Mouse (Mus musculus) limb, embryonic 14.5 days (tissue): ENCODE measurements around the gene Papss2. TPM values are rescaled to one million over a fixed set of nuclear protein-coding genes. Genes with fewer than 3 reads are reported as not detected.

Source experiments
- ATAC-seq: fragments of 200-750 bp; cut with Nextera tagmentation; 2 replicates; pipeline ENCODE4 v1.8.0; 2017; ENCODE audit warnings: low read depth, moderate number of reproducible peaks, moderate TSS enrichment; ENCODE audit not compliant: low FRiP score
- DNase-seq: peaks from one replicate; pipeline ENCODE4 v3.0.0-alpha.2; 2015; ENCODE audit warnings: low spot score
- H3K27ac ChIP-seq: fragments of 300-500 bp; sonication (generic); replicated peaks from 2 replicates; pipeline ENCODE4 v1.5.1; 2014; ENCODE audit warnings: low read depth, mild to moderate bottlenecking, low read length, moderate library complexity, mixed read lengths
- H3K27me3 ChIP-seq: fragments of 300-500 bp; sonication (generic); 2 replicates; pipeline ENCODE4 v1.6.1; 2014; ENCODE audit warnings: low read length, mixed read lengths; ENCODE audit not compliant: control insufficient read depth, insufficient read depth
- H3K36me3 ChIP-seq: fragments of 300-500 bp; sonication (generic); 2 replicates; pipeline ENCODE4 v1.6.1; 2014; ENCODE audit warnings: mild to moderate bottlenecking, low read length, moderate library complexity, mixed read lengths; ENCODE audit not compliant: control insufficient read depth, insufficient read depth
- H3K4me1 ChIP-seq: fragments of 300-500 bp; sonication (generic); 2 replicates; pipeline ENCODE4 v1.6.1; 2014; ENCODE audit warnings: antibody characterized with exemption, low read length, mixed read lengths; ENCODE audit not compliant: control insufficient read depth, insufficient read depth
- H3K4me2 ChIP-seq: fragments of 300-500 bp; sonication (generic); replicated peaks from 2 replicates; pipeline ENCODE4 v1.6.1; 2014; ENCODE audit warnings: low read depth, mild to moderate bottlenecking, low read length, moderate library complexity; ENCODE audit not compliant: severe bottlenecking
- H3K4me3 ChIP-seq: fragments of 300-500 bp; sonication (generic); replicated peaks from 2 replicates; pipeline ENCODE4 v1.5.1; 2014; ENCODE audit warnings: low read length
- H3K9ac ChIP-seq: fragments of 300-500 bp; sonication (generic); 2 replicates; pipeline ENCODE4 v1.6.1; 2014; ENCODE audit warnings: mild to moderate bottlenecking, low read depth, low read length, moderate library complexity; ENCODE audit not compliant: severe bottlenecking
- H3K9me3 ChIP-seq: fragments of 300-500 bp; sonication (generic); 2 replicates; pipeline ENCODE4 v1.6.1; 2016; ENCODE audit warnings: low read length; ENCODE audit not compliant: control insufficient read depth
- POLR2A ChIP-seq: fragments of 200-500 bp; IDR thresholded peaks from 2 replicates; pipeline ENCODE4 v1.8.0; 2012; ENCODE audit warnings: inconsistent platforms, mild to moderate bottlenecking, moderate library complexity, borderline replicate concordance; ENCODE audit not compliant: insufficient read depth, insufficient read length; ENCODE audit errors: extremely low read depth
- WGBS: fragments of 180-500 bp; shearing (Covaris S2); extraction: QIAGEN DNeasy Blood & Tissue Kit; methylation state at CpG from one replicate; pipeline ENCODE4 v1.1.7; 2014; 5-methylcytosine and 5-hydroxymethylcytosine counted together
- polyA plus RNA-seq, 2 experiments: library from polyadenylated mRNA; depleted of rRNA in 1 of 2; stranded (reverse) in 1 of 2; unstranded in 1 of 2; fragments of >200 nt; fragmentation: Nextera tagmentation in 1 of 2; extraction: Ambion mirVana in 1 of 2; gene quantifications; 2 replicates each; pipeline versions ENCODE4 v1.2.1 to v1.2.3; 2012 to 2014

Papss2 gene
- polyA plus RNA-seq, 2 experiments, result 48.2 to 62.0 TPM

GRCm38 (mm10) chr19:32648019-32648571 is 52.5 kb downstream of the Papss2 start:
- no peak for ATAC-seq
- Histone ChIP-seq H3K4me2 (no peak overlapping the region), H3K9me3 (no peaks in the 10 kb centered on the region), H3K27me3 (no peaks in the 10 kb centered on the region), H3K36me3 (peaks cover 40% of the 10 kb centered on the region), H3K4me3 (no peak overlapping the region), H3K4me1 (no peaks in the 10 kb centered on the region), H3K27ac (no peak overlapping the region), H3K9ac (no peak overlapping the region)
- no peak for TF ChIP-seq POLR2A
- DNase-seq, result no peak
- 53% methylated on average over 10 of the region's 10 CpGs for WGBS

- H3K27me3 ChIP-seq, result no peaks in the 10 kb centered on the region
- WGBS, result 90% methylated on average over 5 of the region's 5 CpGs
- H3K27ac ChIP-seq, result no peak overlapping the region
- DNase-seq (no peak), ATAC-seq (no peak)
- H3K4me3 ChIP-seq, result no peak overlapping the region
- peaks cover 22% of the 10 kb centered on the region for H3K36me3 ChIP-seq
- no peak for TF ChIP-seq POLR2A
- no peak overlapping the region for H3K4me2 ChIP-seq
- no peak overlapping the region for H3K9ac ChIP-seq
- H3K4me1 ChIP-seq, result no peaks in the 10 kb centered on the region
- H3K9me3 ChIP-seq, result no peaks in the 10 kb centered on the region
Measured at GRCm38 (mm10) chr19:32651046-32651445, 55.5 kb downstream of the Papss2 start.

- H3K27ac ChIP-seq, result no peak overlapping the region
- TF ChIP-seq POLR2A, result no peak
- no peaks in the 10 kb centered on the region for H3K27me3 ChIP-seq
- no peak overlapping the region for H3K4me3 ChIP-seq
- H3K4me1 ChIP-seq, result no peaks in the 10 kb centered on the region
- H3K4me2 ChIP-seq, result no peak overlapping the region
- no peaks in the 10 kb centered on the region for H3K9me3 ChIP-seq
- 88% methylated on average over 5 of the region's 5 CpGs for WGBS
- peaks cover 19% of the 10 kb centered on the region for H3K36me3 ChIP-seq
- no peak overlapping the region for H3K9ac ChIP-seq
- DNase-seq, result no peak
- ATAC-seq, result no peak
Measured at GRCm38 (mm10) chr19:32653122-32653521, 57.5 kb downstream of the Papss2 start.

GRCm38 (mm10) chr19:32653630-32654362 is 58.2 kb downstream of the Papss2 start:
- Histone ChIP-seq H3K36me3 (peaks cover 19% of the 10 kb centered on the region), H3K4me3 (no peak overlapping the region), H3K4me2 (no peak overlapping the region), H3K4me1 (no peaks in the 10 kb centered on the region), H3K9me3 (no peaks in the 10 kb centered on the region), H3K27me3 (no peaks in the 10 kb centered on the region), H3K9ac (no peak overlapping the region), H3K27ac (no peak overlapping the region)
- WGBS, result 90% methylated on average over 7 of the region's 7 CpGs
- DNase-seq (no peak), ATAC-seq (no peak)
- no peak for TF ChIP-seq POLR2A

GRCm38 (mm10) chr19:32659346-32659745 is 63.8 kb downstream of the Papss2 start:
- ATAC-seq (no peak), DNase-seq (no peak)
- no peak for TF ChIP-seq POLR2A
- no peak overlapping the region for H3K4me3 ChIP-seq
- H3K9ac ChIP-seq, result no peak overlapping the region
- no peak overlapping the region for H3K4me2 ChIP-seq
- 64% methylated on average over 5 of the region's 5 CpGs for WGBS
- no peaks in the 10 kb centered on the region for H3K4me1 ChIP-seq
- H3K27ac ChIP-seq, result no peak overlapping the region
- H3K36me3 ChIP-seq, result peaks cover 22% of the 10 kb centered on the region
- no peaks in the 10 kb centered on the region for H3K27me3 ChIP-seq
- H3K9me3 ChIP-seq, result no peaks in the 10 kb centered on the region
